Mouse (Mus musculus): Measurements from ENCODE around the gene Lrrc1.

Gene Lrrc1

DNA sequence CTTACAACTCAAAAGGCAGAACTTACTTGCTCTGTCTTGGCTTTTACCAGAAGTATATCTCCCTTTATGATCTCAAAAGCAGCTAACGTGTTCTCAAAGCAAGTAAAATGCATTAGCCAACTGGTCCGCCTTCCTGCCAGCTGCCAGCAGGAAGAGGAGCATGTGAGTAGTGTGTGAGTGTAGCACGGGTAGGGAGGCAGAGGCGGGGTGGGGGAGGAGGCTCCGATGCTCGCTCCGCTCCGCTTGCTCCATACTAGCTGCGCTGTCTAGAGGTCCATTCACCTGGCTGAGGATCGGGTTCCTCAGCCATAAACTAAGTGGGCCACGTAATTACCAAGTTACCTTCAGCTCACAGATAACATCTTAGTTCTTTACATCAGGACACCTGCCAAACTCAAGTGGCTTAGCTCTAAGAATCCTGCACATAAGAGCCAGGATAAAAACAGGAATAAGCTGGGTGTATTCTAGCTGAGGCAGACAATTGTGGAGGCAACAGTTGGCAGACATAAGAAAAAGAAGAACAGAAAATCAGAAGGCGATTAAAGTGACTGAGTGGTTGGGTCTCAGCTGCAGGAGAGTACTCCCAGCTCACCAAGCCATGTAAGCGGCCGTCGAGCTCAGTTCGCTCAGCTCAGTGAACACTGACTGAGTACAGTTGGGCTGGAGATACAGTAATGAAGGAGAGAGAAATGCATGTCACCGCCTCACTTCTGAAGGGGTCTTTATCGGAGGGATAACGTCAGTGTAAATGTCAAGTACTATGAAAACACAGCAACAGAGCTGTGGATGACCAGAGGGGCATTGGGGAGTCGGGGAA lies 74.7 kb downstream of the Lrrc1 start:
- DNase-seq (ENCODE audit: inconsistent age in 2 of 2, low spot score in 1 of 2), result no peak

- DNase-seq (ENCODE audit: inconsistent age in 2 of 2, low spot score in 1 of 2), result no peak
These were observed 77.7 kb downstream of the Lrrc1 start for GRCm38 (mm10) chr9:77466926-77467325.

- no peak for DNase-seq (ENCODE audit: inconsistent age in 2 of 2, low spot score in 1 of 2)
These were observed 79.3 kb downstream of the Lrrc1 start for GRCm38 (mm10) chr9:77465401-77465800.

DNA sequence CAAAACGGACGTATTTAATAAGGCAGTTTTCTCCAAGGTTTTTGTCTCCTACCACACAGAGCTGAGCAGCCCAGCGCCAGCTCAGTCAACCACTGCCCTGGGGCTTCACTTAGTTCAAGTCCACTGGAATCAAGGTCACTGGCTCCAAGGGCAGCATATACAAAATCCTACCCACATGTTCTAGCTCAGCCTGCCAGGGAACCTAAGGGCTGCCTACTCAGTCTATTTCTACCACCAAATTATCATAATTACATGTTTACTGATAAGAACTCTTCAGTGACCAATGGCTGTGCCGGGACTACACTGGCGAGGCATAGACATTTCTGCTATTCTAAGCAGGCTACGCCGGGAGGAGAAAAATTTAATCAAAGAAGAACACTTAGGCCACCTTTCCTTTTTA lies 80.8 kb downstream of the Lrrc1 start:
- peak in 1 of 2 experiments; percentile 27 for DNase-seq (ENCODE audit: inconsistent age in 2 of 2, low spot score in 1 of 2)

DNA sequence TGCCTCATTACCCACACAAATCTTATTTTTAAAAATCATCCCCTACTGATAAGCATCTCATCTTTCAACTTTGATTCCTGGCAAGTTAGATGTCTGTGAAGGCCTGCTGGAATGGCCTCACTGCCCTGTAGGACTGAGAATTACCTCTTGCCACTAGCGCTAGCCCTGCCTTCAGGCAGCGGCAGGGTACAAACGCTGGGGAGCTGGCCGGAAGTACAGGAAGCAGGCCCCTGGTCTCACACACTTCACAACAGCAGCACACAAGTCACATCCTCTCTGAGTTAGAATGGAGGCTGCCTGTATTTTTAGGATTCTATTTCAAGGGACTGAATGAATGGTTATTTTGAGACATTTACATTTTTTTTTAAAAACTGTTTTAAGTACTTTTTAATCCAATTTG lies 81.5 kb downstream of the Lrrc1 start:
- no peak for DNase-seq (ENCODE audit: inconsistent age in 2 of 2, low spot score in 1 of 2)

DNA sequence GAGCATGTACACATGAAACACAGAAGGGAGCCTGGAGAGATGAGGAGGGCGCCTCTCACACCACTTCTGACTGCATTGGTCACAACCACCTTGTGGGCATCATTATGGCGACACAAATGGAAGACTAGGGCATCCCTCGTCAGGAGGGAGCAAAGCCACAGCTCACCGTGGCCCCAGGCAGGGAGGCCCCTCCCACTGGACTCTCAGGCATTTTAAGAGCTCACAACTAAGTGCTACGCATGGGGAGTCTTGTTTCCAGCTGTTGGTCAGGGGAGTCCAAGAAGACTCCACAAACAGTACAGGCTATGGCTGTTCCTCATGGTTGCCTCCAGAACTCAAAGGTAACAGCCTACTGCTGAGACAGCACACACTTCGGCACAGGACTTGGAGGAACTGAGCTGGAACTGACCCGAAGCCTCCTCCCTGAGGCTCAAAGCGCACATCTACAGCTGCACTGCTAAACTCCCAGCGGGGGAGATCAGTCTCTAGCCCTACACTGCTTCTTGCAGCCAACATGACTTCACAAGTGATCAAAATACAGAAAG lies 83.2 kb downstream of the Lrrc1 start:
- DNase-seq (ENCODE audit: inconsistent age in 2 of 2, low spot score in 1 of 2), result no peak

- DNase-seq (ENCODE audit: inconsistent age in 2 of 2, low spot score in 1 of 2), result no peak
These were observed 84.3 kb downstream of the Lrrc1 start for GRCm38 (mm10) chr9:77460408-77460807.

DNA sequence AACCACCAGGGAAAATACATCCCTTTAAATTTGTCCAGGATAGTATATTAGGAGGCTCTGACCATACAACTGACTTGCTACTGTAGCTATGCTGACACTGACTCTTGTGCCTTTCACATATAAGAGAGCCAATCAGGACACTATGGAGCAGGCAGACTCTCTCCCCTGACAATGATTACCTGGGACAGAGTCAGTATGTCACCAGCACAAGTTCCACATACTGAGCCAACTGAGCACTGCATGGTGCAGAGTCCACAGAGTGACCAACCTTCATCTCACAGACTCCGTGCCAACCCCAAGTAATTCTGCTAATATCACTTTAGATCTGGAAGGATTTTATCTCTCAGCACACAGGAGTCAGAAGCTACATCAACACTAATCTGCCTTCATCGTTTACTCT lies 85.3 kb downstream of the Lrrc1 start:
- DNase-seq (ENCODE audit: inconsistent age in 2 of 2, low spot score in 1 of 2), result no peak

DNA sequence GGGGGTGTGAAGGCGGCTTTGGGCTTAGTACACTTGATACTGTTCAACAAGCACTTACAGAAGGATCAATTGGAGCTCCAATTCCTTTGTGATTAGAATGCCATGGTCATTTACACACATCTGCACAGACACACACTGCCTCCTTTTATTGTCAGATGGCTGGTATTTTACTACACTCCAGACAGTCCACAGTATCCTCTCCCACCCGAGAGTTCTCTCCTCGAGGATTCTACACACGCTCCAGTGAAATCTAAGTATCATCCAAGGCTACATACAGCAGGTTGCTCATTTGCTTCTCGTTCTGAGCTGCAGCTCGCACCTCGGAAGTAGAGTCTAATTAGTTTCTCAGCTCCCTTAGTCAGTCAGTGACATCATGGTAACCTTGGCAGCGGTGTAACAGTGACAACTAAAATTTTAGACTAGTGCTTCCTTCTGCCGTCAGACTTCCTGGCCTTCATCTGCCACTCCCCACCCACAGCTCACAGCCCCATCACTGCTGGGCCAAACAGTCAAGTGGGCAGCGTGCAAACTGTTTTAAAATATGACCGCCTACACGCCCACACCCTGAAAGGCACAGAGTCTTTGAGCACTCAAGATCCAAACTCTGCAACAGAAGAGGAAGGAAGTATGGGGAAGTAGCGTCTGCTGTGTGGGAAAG lies 88.4 kb downstream of the Lrrc1 start:
- DNase-seq (ENCODE audit: inconsistent age in 2 of 2, low spot score in 1 of 2), result no peak

DNA sequence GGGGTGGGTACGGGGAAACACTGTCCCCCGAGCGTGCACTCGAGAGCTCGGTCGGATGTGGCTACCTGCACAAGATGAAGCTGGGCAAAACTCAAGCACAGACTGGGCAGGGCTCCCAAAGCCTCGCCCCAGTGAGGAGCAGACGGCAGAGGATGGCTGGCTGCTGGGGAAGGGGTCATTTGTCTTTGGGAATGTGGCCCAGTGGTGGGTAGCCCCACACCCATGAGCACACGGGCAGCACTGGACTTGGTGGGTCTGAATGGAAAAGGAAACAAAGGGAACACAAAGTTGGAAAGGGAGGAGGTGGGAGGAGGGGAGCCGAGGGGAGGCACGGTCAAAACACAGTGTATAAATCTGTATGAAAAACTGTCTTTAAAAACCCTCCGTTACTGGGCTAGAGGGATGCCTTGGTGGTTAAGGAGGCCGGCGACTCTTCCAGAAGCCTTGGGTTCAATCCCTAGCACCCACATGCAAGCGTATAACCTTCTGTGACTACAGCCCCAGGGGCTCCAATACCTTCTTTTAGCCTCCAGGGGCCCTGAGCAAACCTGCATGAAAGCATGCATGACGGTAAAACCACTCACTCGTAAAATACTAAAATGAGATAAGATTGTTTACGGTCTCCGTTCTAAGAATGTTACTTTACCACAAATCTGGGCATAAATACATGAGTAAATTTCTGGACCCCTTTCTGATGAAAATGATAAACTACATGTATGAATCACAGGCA lies 89.1 kb downstream of the Lrrc1 start:
- DNase-seq (ENCODE audit: inconsistent age in 2 of 2, low spot score in 1 of 2), result no peak

DNA sequence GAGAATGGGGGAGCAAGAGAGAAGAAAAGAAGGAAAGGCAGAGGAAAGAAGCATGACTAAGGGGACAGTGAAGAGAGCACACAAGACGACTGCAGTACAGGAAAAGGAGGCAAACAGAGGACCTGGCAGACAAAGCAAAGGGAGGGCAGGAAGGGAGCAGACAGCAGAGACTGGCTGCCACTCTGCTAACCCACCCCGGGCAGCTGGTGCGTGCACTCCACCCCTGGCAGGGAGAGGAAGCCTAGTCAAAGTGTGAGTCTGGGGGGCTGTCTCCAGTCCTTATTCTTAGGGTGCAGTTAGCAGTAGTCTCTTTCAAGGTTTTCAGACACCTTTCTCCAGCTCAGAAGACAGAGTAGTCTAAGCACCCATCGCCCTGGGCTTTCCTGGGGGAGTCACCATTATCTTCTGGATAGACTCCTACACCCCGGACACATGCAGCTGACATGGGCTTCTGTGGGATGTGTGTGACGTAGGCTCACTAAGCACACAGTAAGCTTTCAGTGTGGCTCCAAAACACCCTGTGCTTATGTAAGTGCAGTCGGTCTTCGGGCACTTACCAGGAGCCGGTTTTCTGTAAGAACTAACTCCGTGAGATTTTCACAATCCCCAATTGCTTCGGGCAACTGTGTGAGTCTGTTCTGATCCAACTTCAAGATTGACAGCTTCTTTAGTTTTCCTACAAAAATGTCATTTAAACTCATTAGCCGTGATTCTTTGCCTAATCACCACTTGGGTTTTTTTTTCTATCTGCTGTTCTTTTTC lies 92.4 kb downstream of the Lrrc1 start:
- no peak for DNase-seq (ENCODE audit: inconsistent age in 2 of 2, low spot score in 1 of 2)

- no peak for DNase-seq (ENCODE audit: inconsistent age in 2 of 2, low spot score in 1 of 2)
These were observed 94.2 kb downstream of the Lrrc1 start for GRCm38 (mm10) chr9:77450447-77450846.

- no peak for DNase-seq (ENCODE audit: inconsistent age in 2 of 2, low spot score in 1 of 2)
These were observed 99.8 kb downstream of the Lrrc1 start for GRCm38 (mm10) chr9:77444876-77445275.

- peak; percentile 26 to 60 for DNase-seq (ENCODE audit: inconsistent age in 2 of 2, low spot score in 1 of 2)
These were observed 105.3 kb downstream of the Lrrc1 start for GRCm38 (mm10) chr9:77439371-77439770.

GRCm38 (mm10) chr9:77438836-77439271 lies 105.8 kb downstream of the Lrrc1 start:
- peak in 1 of 2 experiments; percentile 69 for DNase-seq (ENCODE audit: inconsistent age in 2 of 2, low spot score in 1 of 2)

- no peak for DNase-seq (ENCODE audit: inconsistent age in 2 of 2, low spot score in 1 of 2)
These were observed 107.5 kb downstream of the Lrrc1 start for GRCm38 (mm10) chr9:77437131-77437530.

DNA sequence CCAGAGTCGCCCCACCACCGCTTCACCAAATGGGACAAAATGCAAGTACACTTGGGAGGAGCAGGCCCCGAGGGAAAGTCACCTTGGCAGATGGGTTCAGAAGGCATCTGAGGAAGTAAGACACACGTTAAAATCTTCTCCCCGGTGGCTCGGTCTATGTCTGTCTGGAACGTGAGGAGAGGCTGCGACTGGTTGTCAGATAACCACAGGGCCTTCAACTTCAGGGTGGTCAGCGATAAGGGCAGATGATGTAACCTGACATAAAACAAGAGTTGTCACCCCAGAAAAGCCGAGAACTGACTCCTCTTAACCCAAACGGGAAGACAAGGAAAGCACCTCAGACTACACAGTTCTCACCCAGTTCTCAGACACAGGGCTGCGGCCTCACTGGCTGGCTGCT lies 109.7 kb downstream of the Lrrc1 start:
- no peak for DNase-seq (ENCODE audit: inconsistent age in 2 of 2, low spot score in 1 of 2)

GRCm38 (mm10) chr9:77433476-77433875 lies 111.2 kb downstream of the Lrrc1 start:
- DNase-seq (ENCODE audit: inconsistent age in 2 of 2, low spot score in 1 of 2), result no peak

GRCm38 (mm10) chr9:77432030-77432429 lies 112.6 kb downstream of the Lrrc1 start:
- no peak for DNase-seq (ENCODE audit: inconsistent age in 2 of 2, low spot score in 1 of 2)

GRCm38 (mm10) chr9:77430413-77431087 lies 114.1 kb downstream of the Lrrc1 start:
- no peak for DNase-seq (ENCODE audit: inconsistent age in 2 of 2, low spot score in 1 of 2)
